In the genomic region with DNA sequence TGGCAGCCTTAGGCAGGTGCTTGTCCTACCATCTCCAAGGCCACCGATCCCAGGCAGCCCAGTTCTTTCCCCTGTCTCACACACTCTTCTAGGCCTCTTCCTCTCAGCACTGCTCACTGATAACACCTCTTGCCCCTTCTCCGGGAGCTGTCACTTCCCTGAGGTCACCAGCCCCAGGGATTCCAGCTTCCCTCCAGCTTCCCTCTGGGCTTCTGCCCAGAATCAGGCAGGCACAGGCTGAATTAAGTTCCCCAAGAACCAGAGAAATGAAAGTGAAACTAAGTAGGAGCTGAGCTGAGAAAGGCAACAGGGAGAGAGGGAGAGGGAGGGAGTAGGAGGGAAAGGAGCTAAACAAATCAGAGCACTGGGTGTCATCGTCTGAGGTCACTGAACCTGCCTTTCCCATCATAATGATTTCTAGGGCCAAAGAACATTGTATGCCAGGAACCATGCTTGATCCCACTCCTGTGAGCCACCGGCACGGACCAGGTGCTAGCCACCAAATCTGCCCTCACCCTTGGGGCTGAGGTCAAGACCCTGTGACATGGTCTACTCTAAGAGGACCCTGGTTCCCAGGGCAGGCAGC, we compare ENCODE assay signal across 8 mouse cellular contexts. TPM values are rescaled to one million over a fixed set of nuclear protein-coding genes. Genes with fewer than 3 reads are reported as not detected.
A peak's percentile ranks its signal among the peaks of the same experiment; 100 is the strongest.
DNase-seq lines count a peak whose midpoint lies in the region; ATAC-seq lines count a peak whose summit lies in the region.

No protein-coding gene starts in this region.

- no peaks in the 10 kb centered on the region for H3K27me3 ChIP-seq in heart, embryonic 14.5 days (ENCODE audit: control insufficient read depth, insufficient read depth, low read length)
- no peaks in the 10 kb centered on the region for H3K27me3 ChIP-seq in kidney, embryonic 16.5 days (ENCODE audit: insufficient read depth, low read length)
- no peaks in the 10 kb centered on the region for H3K27me3 ChIP-seq in limb, embryonic 13.5 days
- H3K27me3 ChIP-seq in midbrain, embryonic 12.5 days, result no peaks in the 10 kb centered on the region
- no peaks in the 10 kb centered on the region for H3K27me3 ChIP-seq in stomach, embryonic 16.5 days (ENCODE audit: control insufficient read depth, insufficient read depth, low read length)

- peak overlapping the region; percentile 58 for H3K9ac ChIP-seq in heart, embryonic 14.5 days (ENCODE audit: low read length)
- H3K9ac ChIP-seq in kidney, embryonic 16.5 days (replicated peaks; ENCODE audit: low read length), result peak overlapping the region; percentile 53; the same call in 1 of the 2 replicates
- peak overlapping the region; percentile 26; the same call in 1 of the 2 replicates for H3K9ac ChIP-seq in limb, embryonic 13.5 days
- no peak overlapping the region for H3K9ac ChIP-seq in midbrain, embryonic 12.5 days (replicated peaks)
- peak overlapping the region; percentile 57 for H3K9ac ChIP-seq in stomach, embryonic 16.5 days (ENCODE audit: low read length)

- DNase-seq in A20 (ENCODE audit: low read depth, low spot score), result peak; percentile 14
- peak; percentile 62 for DNase-seq in adrenal gland, adult 8-10 months
- peak; percentile 72 for DNase-seq in fibroblast of lung, adult 2 months (ENCODE audit: low read depth)

- H3K9me3 ChIP-seq in heart, embryonic 14.5 days (ENCODE audit: control insufficient read depth, low read length), result 0 out of 2 replicates have a peak, but pooled peaks cover 2% of the 10 kb centered on the region
- no peaks in the 10 kb centered on the region for H3K9me3 ChIP-seq in kidney, embryonic 16.5 days (ENCODE audit: low read length)
- no peaks in the 10 kb centered on the region for H3K9me3 ChIP-seq in limb, embryonic 13.5 days
- H3K9me3 ChIP-seq in midbrain, embryonic 12.5 days, result no peaks in the 10 kb centered on the region
- no peaks in the 10 kb centered on the region for H3K9me3 ChIP-seq in stomach, embryonic 16.5 days (replicated peaks; ENCODE audit: control insufficient read depth, low read length)

- H3K27ac ChIP-seq in heart, embryonic 14.5 days (replicated peaks in 1 of 2; ENCODE audit: control insufficient read depth in 1 of 2, insufficient read depth in 1 of 2, low read depth in 2 of 2, low read length in 2 of 2), result peak overlapping the region; percentile 89 to 93
- peak overlapping the region; percentile 83 for H3K27ac ChIP-seq in kidney, embryonic 16.5 days (ENCODE audit: low read length)
- H3K27ac ChIP-seq in limb, embryonic 13.5 days, result peak overlapping the region; percentile 78
- H3K27ac ChIP-seq in midbrain, embryonic 12.5 days (replicated peaks), result peak overlapping the region; percentile 67
- H3K27ac ChIP-seq in stomach, embryonic 16.5 days (ENCODE audit: low read length), result peak overlapping the region; percentile 86

- peak; percentile 55 for ATAC-seq in heart, embryonic 14.5 days (ENCODE audit: insufficient number of reproducible peaks, insufficient read depth, low FRiP score, low read depth)
- ATAC-seq in kidney, embryonic 16.5 days (ENCODE audit: low FRiP score, low TSS enrichment), result peak; percentile 64
- ATAC-seq in limb, embryonic 13.5 days (ENCODE audit: low FRiP score, low read depth), result 0 out of 2 replicates have a peak, but pooled peaks have one; percentile 3
- ATAC-seq in midbrain, embryonic 12.5 days (ENCODE audit: low FRiP score, low read depth), result peak; percentile 10; the same call in 1 of the 2 replicates
- ATAC-seq in stomach, embryonic 16.5 days (ENCODE audit: insufficient read depth, low FRiP score), result peak; percentile 61; the same call in 1 of the 2 replicates

- WGBS in heart, embryonic 14.5 days, result 19% methylated on average over 5 of the region's 5 CpGs
- 31% methylated on average over 5 of the region's 5 CpGs for WGBS in kidney, embryonic 16.5 days
- 52% methylated on average over 5 of the region's 5 CpGs for WGBS in limb, embryonic 13.5 days
- WGBS in midbrain, embryonic 12.5 days, result 29% methylated on average over 5 of the region's 5 CpGs
- 22% methylated on average over 5 of the region's 5 CpGs for WGBS in stomach, embryonic 16.5 days

- no peaks in the 10 kb centered on the region for H3K36me3 ChIP-seq in heart, embryonic 14.5 days (ENCODE audit: control insufficient read depth, insufficient read depth, low read length)
- no peaks in the 10 kb centered on the region for H3K36me3 ChIP-seq in kidney, embryonic 16.5 days (ENCODE audit: insufficient read depth, low read length)
- no peaks in the 10 kb centered on the region for H3K36me3 ChIP-seq in limb, embryonic 13.5 days
- no peaks in the 10 kb centered on the region for H3K36me3 ChIP-seq in midbrain, embryonic 12.5 days
- no peaks in the 10 kb centered on the region for H3K36me3 ChIP-seq in stomach, embryonic 16.5 days (ENCODE audit: control insufficient read depth, insufficient read depth, low read length)

- peak overlapping the region; percentile 68 for H3K4me2 ChIP-seq in heart, embryonic 14.5 days (ENCODE audit: low read length)
- peak overlapping the region; percentile 50 for H3K4me2 ChIP-seq in kidney, embryonic 16.5 days (replicated peaks; ENCODE audit: low read depth, low read length)
- peak overlapping the region; percentile 44 for H3K4me2 ChIP-seq in limb, embryonic 13.5 days (replicated peaks)
- H3K4me2 ChIP-seq in midbrain, embryonic 12.5 days (replicated peaks), result no peak overlapping the region
- H3K4me2 ChIP-seq in stomach, embryonic 16.5 days (ENCODE audit: low read depth, low read length), result peak overlapping the region; percentile 50

- H3K4me1 ChIP-seq in heart, embryonic 14.5 days (ENCODE audit: control insufficient read depth in 2 of 2, insufficient read depth in 2 of 2, low read length in 2 of 2), result peaks cover 25 to 29% of the 10 kb centered on the region in 2 experiments
- H3K4me1 ChIP-seq in kidney, embryonic 16.5 days (ENCODE audit: insufficient read depth, low read length), result peaks cover 24% of the 10 kb centered on the region
- peaks cover 30% of the 10 kb centered on the region for H3K4me1 ChIP-seq in limb, embryonic 13.5 days
- H3K4me1 ChIP-seq in midbrain, embryonic 12.5 days, result peaks cover 26% of the 10 kb centered on the region
- H3K4me1 ChIP-seq in stomach, embryonic 16.5 days (ENCODE audit: control insufficient read depth, insufficient read depth, low read length), result peaks cover 23% of the 10 kb centered on the region

- H3K4me3 ChIP-seq in heart, embryonic 14.5 days (ENCODE audit: control insufficient read depth in 1 of 2, insufficient read depth in 1 of 2, low read depth in 1 of 2, low read length in 2 of 2), result peak overlapping the region; percentile 13 to 29
- peak overlapping the region; percentile 23 for H3K4me3 ChIP-seq in kidney, embryonic 16.5 days (ENCODE audit: low read length)
- H3K4me3 ChIP-seq in limb, embryonic 13.5 days, result no peak overlapping the region
- no peak overlapping the region for H3K4me3 ChIP-seq in midbrain, embryonic 12.5 days
- H3K4me3 ChIP-seq in stomach, embryonic 16.5 days (replicated peaks; ENCODE audit: low read length), result peak overlapping the region; percentile 30

RNA-seq across cellular contexts. Expression of a gene that starts 20.4 kb away (rescaled TPM):
- not detected for total RNA-seq in adrenal gland, adult 8-10 months (2022)
- not detected in 2 replicates for polyA plus RNA-seq in heart, embryonic 14.5 days (2014; fragmentation: Nextera tagmentation; extraction: Ambion mirVana)
- not detected in 2 replicates for polyA plus RNA-seq in kidney, embryonic 16.5 days (2015; fragmentation: Nextera tagmentation; extraction: Ambion mirVana)
- polyA plus RNA-seq in limb, embryonic 13.5 days (2015; fragmentation: Nextera tagmentation; extraction: Ambion mirVana), result not detected in 2 replicates
- polyA plus RNA-seq in midbrain, embryonic 12.5 days (2016; fragmentation: Nextera tagmentation; extraction: Ambion mirVana), result not detected in 2 replicates
- polyA plus RNA-seq in stomach, embryonic 16.5 days (2015; fragmentation: Nextera tagmentation; extraction: Ambion mirVana), result 5.9 and 9.3 TPM in 2 replicates

Comparison
In these comparisons a context has a peak if more than half of its experiments do, and no peak if none do; other contexts are left out.
1. DNase-seq: peak in every context shown above with its lines; median percentile 72 in fibroblast of lung, adult 2 months; 62 in adrenal gland, adult 8-10 months; 14 in A20.
2. ATAC-seq: peak in every context shown above with its lines; median percentile 64 in kidney, embryonic 16.5 days; 61 in stomach, embryonic 16.5 days; 55 in heart, embryonic 14.5 days; 10 in midbrain, embryonic 12.5 days; 3 in limb, embryonic 13.5 days.
3. H3K4me3 ChIP-seq: peak in heart, embryonic 14.5 days (2 of 2), kidney, embryonic 16.5 days (single experiment) and stomach, embryonic 16.5 days (single experiment); none in limb, embryonic 13.5 days (single experiment) and midbrain, embryonic 12.5 days (single experiment).
4. Peak in every context shown above with its lines, with median percentiles within 50 percentile points of each other: H3K27ac ChIP-seq.